Mouse (Mus musculus): ENCODE results near the gene Hddc3.

DNA sequence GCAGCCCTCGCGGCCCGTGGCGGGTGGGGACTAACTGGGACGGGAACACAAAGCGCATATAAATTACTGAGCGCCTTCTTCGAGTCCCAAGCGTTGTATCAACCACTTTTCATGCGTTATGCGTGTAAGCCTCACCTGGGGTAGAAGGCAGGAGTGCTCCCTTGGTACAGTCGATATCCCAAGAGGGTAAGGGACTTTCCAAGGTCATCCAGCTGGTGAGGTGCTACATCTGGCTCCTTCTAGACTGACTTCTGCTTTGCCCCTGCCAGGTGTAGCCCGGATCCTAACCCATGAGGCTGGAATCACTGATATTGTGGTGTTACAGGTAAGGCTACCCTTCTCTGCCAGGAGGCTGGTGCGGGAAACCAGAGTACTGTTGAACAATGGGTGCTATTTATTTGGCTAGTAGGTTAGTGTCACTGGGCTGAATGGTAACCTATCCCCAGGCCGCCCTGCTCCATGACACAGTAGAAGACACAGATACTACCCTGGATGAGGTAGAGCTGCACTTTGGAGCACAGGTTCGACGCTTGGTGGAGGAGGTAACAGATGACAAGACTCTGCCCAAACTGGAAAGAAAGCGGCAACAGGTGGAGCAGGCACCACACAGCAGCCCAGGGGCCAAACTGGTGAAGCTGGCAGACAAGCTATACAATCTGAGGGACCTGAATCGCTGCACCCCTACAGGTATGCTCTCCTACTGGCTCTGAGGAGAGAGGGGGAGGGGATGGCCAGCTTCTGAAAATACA lies 540 bp downstream of the Hddc3 start:
- no peak for TF ChIP-seq CTCF (conservative IDR thresholded peaks at IDR 0.05; ENCODE audit: low read length)
- no peak for TF ChIP-seq POU5F1 (IDR thresholded peaks at IDR 0.05; ENCODE audit: borderline replicate concordance, low read length)
